Mouse (Mus musculus) ES-Bruce4 (cell line): ENCODE data around the gene Me1. TPM values are rescaled to one million over a fixed set of nuclear protein-coding genes. Genes with fewer than 3 reads are reported as not detected.

ENCODE experiments used
- H3K27ac ChIP-seq: 2 replicates; pipeline ENCODE4 v1.5.1; 2012; ENCODE audit warnings: low read length, inconsistent platforms; ENCODE audit not compliant: insufficient read depth
- H3K27me3 ChIP-seq: 2 replicates; pipeline ENCODE4 v1.6.1; 2012; ENCODE audit warnings: mild to moderate bottlenecking, low read length, inconsistent platforms; ENCODE audit not compliant: control insufficient read depth, poor library complexity, insufficient read depth, severe bottlenecking
- H3K36me3 ChIP-seq: 2 replicates; pipeline ENCODE4 v1.6.1; 2012; ENCODE audit warnings: inconsistent platforms, mild to moderate bottlenecking, low read length, moderate library complexity; ENCODE audit not compliant: control insufficient read depth, poor library complexity, insufficient read depth, severe bottlenecking
- H3K4me1 ChIP-seq: one replicate; pipeline ENCODE4 v1.8.1; 2011; ENCODE audit warnings: low read length; ENCODE audit not compliant: control insufficient read depth, insufficient read depth
- H3K4me3 ChIP-seq: 2 replicates; pipeline ENCODE4 v1.5.1; 2011; ENCODE audit warnings: low read depth, mild to moderate bottlenecking, low read length
- H3K9ac ChIP-seq: 2 replicates; pipeline ENCODE4 v1.6.1; 2012; ENCODE audit warnings: low read depth, mild to moderate bottlenecking, inconsistent platforms; ENCODE audit not compliant: poor library complexity, severe bottlenecking
- H3K9me3 ChIP-seq: replicated peaks from 2 replicates; pipeline ENCODE4 v1.6.1; 2012; ENCODE audit warnings: mild to moderate bottlenecking, low read length, inconsistent platforms; ENCODE audit not compliant: control insufficient read depth, poor library complexity, insufficient read depth, severe bottlenecking
- CTCF ChIP-seq: IDR thresholded peaks from one replicate; pipeline ENCODE4 v1.8.1; 2011; ENCODE audit warnings: low read depth, low read length
- EP300 ChIP-seq: IDR thresholded peaks from 2 replicates; pipeline ENCODE4 v1.6.1; 2011; ENCODE audit warnings: low read depth, low read length; ENCODE audit not compliant: insufficient read depth
- POLR2A ChIP-seq: IDR thresholded peaks from one replicate; pipeline ENCODE4 v1.8.1; 2011; ENCODE audit warnings: low read length; ENCODE audit not compliant: insufficient read depth
- polyA plus RNA-seq: library from polyadenylated mRNA; stranded (reverse); fragments of >200 nt; gene quantifications from 2 replicates; pipeline ENCODE4 v1.2.4, GENCODE M21; 2011; ENCODE audit warnings: low read depth; ENCODE audit not compliant: missing spikeins, insufficient read depth, insufficient read length

Me1 gene
- polyA plus RNA-seq, 1 experiment = 25.2 TPM

DNA sequence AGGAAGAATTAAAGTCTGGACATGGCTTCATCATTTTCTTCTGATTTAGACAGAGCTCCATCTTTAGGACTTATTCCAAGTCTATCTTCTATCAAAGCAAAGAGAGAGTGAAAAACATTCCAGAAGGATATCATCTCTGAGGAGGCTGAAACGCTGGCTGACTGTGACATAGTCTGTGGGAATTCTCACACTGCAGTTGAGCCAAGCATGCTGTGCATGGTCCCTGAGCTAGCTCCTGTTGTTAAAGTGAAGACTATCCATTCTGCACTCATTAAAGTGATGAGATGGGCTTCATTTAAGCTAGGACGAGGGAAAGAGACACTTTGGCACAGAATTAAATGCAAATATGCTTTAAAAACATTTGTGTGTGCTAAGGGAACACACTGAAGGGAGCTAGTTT lies 20.8 kb upstream of the Me1 start:
- TF ChIP-seq CTCF (no peak), POLR2A (no peak), EP300 (no peak)
- Histone ChIP-seq H3K4me1 (no peaks in the 10 kb centered on the region), H3K27me3 (no peaks in the 10 kb centered on the region; the same call in 1 of the 2 replicates), H3K9ac (no peak overlapping the region), H3K9me3 (no peaks in the 10 kb centered on the region), H3K4me3 (no peak overlapping the region), H3K36me3 (no peaks in the 10 kb centered on the region), H3K27ac (no peak overlapping the region)

DNA sequence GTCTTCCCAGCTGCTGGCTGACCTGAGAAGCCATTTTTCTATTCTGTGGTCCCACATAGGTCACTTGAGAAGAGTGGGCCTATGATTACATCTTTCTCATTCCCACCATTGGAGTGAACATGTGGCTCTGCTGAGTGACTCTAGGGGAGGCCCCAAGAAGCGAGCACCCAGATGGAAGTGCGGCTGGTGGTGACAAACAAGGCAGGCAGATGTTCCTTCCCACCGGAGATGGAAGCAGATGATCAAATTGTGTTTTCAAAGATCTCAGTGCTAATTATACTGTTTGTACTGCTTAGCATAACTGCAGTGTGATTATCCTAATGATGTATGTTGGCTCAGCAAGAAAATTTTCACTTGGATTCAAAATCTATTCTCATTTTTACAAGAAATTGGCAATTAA lies 18.3 kb upstream of the Me1 start:
- H3K27me3 ChIP-seq = no peaks in the 10 kb centered on the region; the same call in 1 of the 2 replicates
- H3K27ac ChIP-seq = no peak overlapping the region
- no peak overlapping the region for H3K4me3 ChIP-seq
- H3K36me3 ChIP-seq = no peaks in the 10 kb centered on the region
- no peak overlapping the region for H3K9ac ChIP-seq
- no peaks in the 10 kb centered on the region for H3K9me3 ChIP-seq
- no peaks in the 10 kb centered on the region for H3K4me1 ChIP-seq
- no peak for TF ChIP-seq CTCF
- TF ChIP-seq EP300 = no peak
- TF ChIP-seq POLR2A = no peak

DNA sequence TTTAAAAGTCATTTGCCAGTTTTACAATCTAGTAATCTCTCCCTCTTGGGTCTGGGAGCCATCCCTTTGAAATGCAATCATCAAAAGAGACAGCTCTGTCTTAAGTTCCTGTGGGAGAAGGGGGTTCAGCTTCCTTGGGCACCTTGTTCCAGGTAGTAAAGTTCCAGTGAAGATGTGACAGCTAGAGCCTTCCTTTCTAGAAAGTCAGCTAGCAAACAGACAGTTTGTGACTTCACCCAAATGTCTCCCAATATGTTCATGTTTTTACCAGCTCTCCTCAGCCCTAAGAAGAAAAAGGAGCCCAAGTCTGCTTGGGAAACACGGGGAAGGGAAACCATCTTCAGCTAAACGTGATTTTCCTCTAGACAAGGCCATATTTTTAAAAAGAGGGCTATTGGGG lies 16.9 kb upstream of the Me1 start:
- Histone ChIP-seq H3K27ac (no peak overlapping the region), H3K4me3 (no peak overlapping the region), H3K27me3 (no peaks in the 10 kb centered on the region; the same call in 1 of the 2 replicates), H3K36me3 (no peaks in the 10 kb centered on the region), H3K4me1 (no peaks in the 10 kb centered on the region), H3K9ac (no peak overlapping the region), H3K9me3 (no peaks in the 10 kb centered on the region)
- TF ChIP-seq EP300 = no peak
- no peak for TF ChIP-seq POLR2A
- TF ChIP-seq CTCF = no peak

DNA sequence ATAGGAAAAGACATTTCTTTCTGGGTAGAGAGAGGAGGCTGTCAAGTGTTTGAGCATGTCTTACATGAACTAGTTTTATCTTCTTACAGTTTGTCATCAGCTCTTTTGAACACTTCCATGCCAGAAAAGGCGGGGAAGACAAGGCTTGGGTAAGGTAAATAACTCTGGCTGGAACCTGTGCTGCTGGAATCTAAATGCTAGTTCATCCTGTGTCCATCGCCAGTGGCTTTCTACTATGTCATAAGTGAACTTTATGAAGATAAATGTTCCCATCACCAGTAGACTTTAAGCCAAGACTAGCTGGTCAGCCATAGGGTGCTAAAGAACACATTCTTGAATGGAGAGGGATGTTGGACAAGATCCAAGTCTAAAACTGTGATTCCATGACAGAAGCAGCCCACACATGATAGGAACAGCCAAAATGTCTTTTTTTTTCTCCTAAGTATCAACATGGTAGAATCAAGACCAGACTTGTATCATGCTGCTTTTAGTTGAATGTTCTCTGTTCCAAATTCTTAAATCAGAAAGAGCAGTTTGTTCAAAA lies 14.4 kb upstream of the Me1 start:
- Histone ChIP-seq H3K27ac (no peak overlapping the region), H3K9ac (no peak overlapping the region), H3K4me1 (no peaks in the 10 kb centered on the region), H3K36me3 (no peaks in the 10 kb centered on the region), H3K4me3 (no peak overlapping the region), H3K27me3 (no peaks in the 10 kb centered on the region; the same call in 1 of the 2 replicates), H3K9me3 (no peaks in the 10 kb centered on the region)
- TF ChIP-seq CTCF (no peak), EP300 (no peak), POLR2A (no peak)

DNA sequence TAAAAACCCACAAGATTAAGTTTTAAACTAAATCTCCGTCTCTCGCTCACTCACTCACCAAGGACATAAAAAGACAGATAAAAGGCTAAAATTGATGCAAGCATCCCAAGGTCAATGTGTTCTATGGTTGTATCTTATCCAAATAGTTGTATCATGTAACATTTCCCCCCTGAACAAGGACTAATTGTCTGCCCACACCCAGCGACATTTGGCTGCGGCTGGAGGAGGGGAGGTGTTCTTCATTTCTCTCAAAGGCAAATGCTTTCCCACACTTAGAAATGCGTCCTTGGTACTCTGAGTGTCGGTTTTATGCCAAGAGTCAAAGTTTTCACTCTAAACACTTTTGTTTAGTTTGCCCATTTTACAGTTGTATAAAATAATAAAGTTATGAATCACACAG lies 13.2 kb upstream of the Me1 start:
- TF ChIP-seq EP300 (no peak), CTCF (no peak), POLR2A (no peak)
- no peak overlapping the region for H3K4me3 ChIP-seq
- no peaks in the 10 kb centered on the region for H3K9me3 ChIP-seq
- H3K27me3 ChIP-seq = no peaks in the 10 kb centered on the region; the same call in 1 of the 2 replicates
- no peaks in the 10 kb centered on the region for H3K4me1 ChIP-seq
- H3K36me3 ChIP-seq = no peaks in the 10 kb centered on the region
- H3K9ac ChIP-seq = no peak overlapping the region
- H3K27ac ChIP-seq = no peak overlapping the region

DNA sequence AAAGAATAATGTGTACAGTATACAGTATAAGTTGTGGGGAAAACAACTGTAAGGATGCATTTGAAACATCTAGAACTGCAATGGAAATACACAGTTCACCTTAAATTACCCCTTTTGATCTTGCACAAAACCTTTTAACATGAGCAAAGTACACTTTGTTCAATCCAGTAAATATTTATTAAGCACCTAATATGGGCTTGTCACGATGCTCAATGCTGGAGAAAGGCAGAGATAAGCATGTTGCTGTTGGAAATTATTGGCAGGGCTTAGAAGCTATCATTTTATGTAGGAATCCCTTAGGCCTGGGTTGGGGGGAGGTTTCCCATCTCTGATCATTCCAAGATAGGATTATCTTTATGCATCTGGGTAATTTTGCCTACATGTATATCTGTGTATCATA lies 11.7 kb upstream of the Me1 start:
- no peak overlapping the region for H3K27ac ChIP-seq
- no peak overlapping the region for H3K9ac ChIP-seq
- no peaks in the 10 kb centered on the region for H3K4me1 ChIP-seq
- H3K36me3 ChIP-seq = no peaks in the 10 kb centered on the region
- no peak overlapping the region for H3K4me3 ChIP-seq
- no peaks in the 10 kb centered on the region for H3K27me3 ChIP-seq
- no peak for TF ChIP-seq EP300
- TF ChIP-seq CTCF = no peak
- no peak for TF ChIP-seq POLR2A
- no peaks in the 10 kb centered on the region for H3K9me3 ChIP-seq
